Mouse (Mus musculus): ENCODE data around the gene Foxq1.

The Foxq1 gene

DNA sequence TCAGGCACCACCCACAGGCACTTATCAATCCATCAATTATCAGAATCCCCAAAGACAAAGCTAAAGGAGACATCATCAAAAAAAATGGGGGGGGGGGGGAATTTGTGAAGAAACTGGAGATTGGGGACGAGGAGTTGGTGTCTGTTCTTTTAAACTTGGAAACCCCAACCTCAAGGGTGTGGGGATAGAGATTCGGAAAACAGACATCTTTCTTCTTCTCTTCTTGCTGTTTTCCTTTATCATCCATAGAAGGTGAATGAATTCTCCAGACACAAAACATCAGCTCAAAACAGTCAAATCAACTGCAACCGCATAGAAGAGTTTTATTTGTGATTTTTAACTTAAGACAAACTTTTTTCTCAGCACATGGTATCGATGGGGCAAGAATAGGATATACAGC is at the start of gene Foxq1:
Foxq1 (plus strand) TSS at position 301 of the 400 bp plus-strand sequence.
- DNase-seq (ENCODE audit: low spot score): no peak

DNA sequence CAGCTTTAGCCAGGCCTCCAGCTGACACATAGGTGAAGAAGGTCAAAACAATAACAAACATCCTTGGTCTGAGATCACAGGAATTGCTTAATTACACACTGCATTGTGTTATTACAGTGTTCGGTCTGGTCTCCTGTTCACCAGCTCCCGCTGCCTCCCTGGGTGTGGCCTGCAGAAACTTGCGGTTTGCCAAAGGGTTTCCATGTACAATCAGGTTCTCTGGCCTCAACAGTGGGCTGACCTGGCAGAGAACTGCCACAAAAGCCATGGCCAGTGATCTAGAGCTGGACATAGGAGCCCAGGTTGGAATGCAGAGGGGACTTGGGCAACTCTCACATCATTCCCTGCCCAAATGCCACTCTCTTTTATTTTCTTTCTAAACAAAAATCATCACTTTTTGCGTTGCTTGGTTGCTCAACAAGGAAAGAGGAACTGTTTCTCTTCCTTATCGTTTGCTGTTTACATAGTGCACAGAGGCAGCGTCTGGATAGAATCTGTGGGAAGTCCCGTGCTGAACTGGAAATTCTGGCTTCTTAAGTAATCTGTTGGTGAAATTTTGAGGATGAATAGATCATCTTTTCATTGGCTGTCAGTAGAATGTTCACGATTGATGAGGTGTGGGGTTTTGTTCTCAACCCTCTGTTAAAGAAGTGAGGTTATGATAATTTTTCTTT is 49.3 kb upstream of the Foxq1 start:
- DNase-seq (ENCODE audit: low spot score): no peak

DNA sequence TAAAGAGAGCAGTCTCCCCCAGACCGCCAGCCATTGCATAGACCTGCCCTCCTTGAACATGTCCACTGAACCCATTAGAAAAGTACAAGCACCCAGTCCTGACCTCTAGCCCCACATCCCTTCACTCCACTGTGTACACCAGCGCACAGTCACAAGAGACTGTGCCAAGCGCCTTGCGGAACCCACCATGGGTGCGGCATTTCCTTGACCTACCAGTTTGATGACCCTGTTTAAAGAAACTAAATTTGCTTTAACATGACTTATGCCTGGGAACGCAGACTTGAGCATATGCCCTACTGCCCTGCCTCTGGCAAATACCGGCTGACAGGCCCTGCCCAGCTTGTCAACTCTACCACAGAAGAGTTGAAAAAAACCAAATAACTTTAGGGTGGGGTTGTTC is 40.7 kb upstream of the Foxq1 start:
- no peak for DNase-seq (ENCODE audit: low spot score)

DNA sequence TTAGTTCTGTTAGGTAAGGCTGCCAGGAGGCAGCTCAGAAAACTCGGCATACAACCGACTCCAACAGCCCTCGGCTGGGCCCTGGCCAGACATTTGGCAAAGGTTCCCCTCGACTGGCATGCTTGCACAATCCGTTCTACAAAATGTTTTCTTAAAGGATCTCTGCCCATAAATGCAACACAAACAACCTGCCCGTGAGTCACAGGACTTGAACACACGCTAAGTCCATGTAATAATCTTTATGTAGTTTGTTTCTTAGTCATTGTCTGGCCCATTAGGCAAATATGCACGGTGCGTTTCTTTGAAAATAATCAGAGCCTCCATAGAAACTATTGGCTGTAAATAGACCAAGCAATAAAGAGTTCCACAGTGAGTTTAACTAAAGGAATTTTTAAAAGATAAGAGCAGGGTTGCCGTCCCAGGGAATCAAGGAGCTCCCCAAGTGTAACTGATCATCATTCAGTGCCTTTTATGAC is 37.5 kb upstream of the Foxq1 start:
- DNase-seq (ENCODE audit: low spot score): no peak

DNA sequence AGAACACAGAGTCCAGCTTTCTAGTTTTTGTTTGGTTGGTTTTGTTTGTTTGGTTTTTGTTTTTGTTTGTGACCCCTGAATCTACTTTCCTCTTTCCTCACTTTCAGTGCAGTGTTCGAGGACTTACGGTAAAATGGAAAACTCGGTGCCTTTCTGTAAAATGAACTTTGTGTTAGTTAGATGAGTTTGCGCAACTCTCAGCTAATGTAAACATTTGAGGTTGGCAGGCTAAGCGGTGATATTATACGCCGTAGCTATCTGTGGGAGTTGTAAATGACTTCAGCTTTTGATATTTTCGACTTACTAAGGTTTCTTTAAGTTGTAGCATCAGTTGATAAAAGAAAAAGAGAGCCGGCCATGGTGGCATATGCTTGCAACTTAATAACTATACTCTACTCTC is 37.0 kb upstream of the Foxq1 start:
- no peak for DNase-seq (ENCODE audit: low spot score)

DNA sequence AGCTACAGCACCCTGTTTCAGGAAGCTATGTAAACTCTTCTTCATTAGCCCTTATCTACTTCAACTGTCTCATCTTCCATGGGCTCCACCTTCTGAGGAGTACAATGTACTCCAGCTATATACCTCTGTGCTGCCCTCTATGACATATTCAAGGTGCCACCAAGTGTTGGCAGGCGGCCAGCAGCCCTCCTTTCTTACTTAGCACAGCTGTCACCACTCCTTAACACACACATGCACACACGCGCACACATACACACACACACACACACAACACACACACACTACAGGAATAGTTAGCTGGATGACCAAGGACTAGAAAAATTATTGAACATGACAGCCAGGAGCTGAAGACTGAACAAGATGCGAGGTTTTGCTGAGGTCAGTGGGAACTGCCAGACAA is 31.0 kb upstream of the Foxq1 start:
- DNase-seq (ENCODE audit: low spot score): no peak

DNA sequence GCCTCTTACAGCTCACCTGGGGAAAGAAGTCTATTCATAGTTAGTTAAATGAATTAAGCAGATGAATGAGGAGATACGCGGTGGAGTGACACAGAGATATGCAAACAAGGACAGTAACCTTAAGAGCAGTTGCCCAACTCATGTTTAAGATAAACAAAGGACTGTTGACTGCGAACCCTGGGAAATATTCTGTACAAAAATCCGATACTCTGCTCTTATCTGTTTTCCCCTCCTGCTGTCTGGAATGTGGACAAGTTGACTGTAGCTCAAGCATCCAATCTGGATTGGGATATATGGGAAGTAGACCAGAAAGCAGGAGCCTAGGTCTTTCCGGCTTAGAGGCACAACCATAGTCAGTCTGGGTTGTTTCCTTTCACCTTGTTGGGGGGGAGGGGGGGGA is 24.7 kb upstream of the Foxq1 start:
- no peak for DNase-seq (ENCODE audit: low spot score)

DNA sequence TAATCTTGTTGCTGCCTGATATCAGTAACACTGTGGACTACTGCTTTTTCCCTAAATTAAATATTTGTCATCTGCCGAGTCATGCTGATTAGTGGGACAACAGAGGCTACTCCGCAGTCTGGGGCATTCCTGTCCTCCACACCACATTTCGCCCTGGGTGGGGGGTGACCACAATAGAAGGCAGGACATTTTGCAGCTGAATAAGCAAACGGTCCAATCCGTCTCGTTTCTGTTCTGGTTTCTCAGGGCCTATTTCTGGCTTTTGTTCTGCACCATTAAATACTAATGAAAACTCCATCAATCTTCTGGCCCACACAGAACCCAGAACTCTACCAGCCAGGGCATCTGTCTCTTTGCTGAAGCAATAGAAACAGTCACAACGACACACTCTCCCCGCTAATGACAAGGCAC is 24.3 kb upstream of the Foxq1 start:
- DNase-seq (ENCODE audit: low spot score): no peak

DNA sequence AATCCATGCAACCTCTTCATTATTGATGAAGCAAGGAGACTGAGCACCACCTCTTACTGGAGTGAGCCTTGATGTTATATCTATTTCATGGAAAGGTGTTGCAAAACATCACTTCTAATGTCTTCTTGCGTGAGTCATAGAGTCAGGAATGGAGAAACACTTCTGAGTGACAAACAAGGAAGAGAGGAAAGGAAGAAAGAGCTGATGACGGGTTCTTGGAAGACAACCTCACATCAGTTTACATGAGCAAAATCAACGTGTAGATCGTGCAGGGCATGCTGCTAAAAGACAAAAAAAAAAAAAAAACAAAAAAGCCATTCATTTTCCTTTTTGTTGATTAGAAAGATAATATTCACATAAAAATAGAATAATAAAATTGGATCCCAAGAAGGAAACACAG is 21.2 kb upstream of the Foxq1 start:
- DNase-seq (ENCODE audit: low spot score): no peak

DNA sequence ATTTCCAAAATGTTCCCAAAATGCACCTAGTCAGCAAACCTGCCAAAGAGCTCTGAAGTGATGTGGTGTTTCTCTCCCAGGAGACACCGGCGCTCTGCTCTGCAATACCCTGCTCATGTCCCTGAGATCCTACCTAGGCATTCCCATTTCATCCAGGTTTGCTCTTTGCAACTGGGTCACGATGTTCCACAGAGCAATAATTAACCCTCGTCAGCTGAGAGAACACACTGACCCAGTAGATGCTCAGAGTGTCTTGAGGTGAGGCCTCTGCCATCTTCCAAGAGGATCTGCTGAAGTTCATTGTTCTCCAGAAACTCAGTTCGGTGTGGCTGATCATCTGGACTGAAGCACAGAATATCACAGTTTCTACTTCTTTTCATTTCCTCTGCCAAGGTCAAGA is 12.9 kb upstream of the Foxq1 start:
- DNase-seq (ENCODE audit: low spot score): no peak

DNA sequence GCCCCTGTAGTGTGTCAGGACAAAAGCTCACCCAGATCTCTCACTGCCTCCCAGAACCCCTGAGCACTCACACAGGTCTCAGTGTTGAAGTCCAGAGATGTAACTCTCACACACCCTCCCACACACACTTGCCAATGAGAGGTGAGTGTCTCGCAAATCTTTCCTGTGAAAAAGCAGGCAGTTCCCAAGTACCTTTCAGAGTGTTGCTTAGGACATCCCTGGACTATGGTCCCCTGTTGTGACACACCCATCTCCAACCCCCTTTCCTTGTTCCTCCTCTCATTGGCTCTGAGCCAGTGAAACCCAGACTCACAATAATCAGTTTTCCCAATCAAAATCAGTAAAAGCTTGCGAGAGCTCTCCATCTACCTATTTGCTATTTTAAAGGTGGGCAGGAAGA is 9.2 kb upstream of the Foxq1 start:
- no peak for DNase-seq (ENCODE audit: low spot score)

DNA sequence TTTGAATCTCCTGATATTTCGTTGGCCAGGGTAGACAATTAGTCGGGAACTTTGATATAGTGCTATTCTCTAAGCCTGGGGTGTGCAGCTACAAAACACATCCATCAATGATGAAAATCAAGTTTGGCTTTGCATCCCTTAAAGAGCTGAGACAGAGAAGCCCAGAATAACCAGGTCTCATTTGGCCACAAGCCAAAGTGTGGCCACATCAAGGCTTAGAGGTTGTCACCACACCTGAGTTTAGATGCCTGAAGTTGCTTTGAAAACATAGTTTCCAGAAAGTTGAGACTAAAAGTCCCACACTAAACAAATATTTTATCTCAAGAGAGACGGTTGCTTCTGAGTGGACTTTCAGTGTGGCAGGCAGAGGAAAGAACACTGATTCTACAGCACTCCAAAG is 8.7 kb upstream of the Foxq1 start:
- no peak for DNase-seq (ENCODE audit: low spot score)

DNA sequence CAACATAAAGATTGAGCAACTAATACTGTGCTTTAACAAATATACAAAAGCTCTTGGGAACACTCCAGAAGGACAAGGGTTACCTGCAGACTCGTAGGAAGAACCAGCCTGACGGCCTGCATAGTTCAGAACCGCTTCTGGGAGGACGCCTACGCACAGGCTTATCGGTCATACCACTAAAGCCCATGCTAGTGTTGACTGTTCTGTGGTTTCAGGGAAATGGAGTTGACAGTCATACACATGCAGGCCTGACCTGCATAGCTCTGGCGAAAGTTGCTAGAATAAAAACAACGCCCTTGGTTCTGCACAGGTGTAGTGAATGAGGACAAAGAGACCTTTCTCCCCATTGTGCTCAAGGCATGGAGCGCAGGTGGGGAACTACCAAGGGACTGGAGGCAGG is 8.3 kb upstream of the Foxq1 start:
- no peak for DNase-seq (ENCODE audit: low spot score)

DNA sequence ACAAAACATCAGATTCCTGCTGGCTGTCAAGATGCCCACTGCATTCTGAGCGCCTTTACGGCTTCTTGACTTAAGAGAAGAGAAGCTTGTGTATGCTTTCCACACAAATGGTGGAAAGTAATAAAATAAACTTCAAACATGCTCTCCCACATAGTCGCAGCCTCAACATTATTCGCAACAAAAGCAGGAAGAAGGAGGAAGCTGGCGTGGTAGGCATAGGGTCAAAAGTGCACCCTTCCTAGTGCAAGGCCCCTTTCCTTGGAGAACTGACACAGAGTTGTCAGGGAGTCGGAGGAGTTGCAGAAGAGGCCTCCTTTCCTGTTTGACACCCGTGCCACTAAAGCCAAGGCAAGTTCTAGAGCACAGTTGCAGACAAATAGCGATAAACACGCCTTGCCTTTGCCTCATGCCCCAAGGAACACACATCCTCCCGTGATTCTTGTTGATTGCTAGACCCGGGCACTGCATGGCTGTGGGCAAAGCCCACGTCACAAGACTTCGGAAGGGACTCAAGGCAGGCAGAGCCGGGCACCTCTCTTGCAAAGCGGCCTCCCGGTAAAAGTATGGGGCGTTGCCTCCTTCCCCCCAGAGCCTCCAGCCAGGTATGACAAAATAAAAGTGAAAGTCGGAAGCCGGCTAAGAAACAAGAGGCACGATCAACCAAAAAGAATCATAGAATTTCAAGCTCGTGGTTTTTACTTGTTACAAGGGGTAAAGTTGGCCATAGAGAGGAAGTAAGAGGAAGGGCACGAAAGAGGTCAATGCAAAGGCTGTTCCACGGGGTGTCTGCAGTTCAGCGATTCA is 1.2 kb downstream of the Foxq1 start:
- DNase-seq (ENCODE audit: low spot score): no peak

DNA sequence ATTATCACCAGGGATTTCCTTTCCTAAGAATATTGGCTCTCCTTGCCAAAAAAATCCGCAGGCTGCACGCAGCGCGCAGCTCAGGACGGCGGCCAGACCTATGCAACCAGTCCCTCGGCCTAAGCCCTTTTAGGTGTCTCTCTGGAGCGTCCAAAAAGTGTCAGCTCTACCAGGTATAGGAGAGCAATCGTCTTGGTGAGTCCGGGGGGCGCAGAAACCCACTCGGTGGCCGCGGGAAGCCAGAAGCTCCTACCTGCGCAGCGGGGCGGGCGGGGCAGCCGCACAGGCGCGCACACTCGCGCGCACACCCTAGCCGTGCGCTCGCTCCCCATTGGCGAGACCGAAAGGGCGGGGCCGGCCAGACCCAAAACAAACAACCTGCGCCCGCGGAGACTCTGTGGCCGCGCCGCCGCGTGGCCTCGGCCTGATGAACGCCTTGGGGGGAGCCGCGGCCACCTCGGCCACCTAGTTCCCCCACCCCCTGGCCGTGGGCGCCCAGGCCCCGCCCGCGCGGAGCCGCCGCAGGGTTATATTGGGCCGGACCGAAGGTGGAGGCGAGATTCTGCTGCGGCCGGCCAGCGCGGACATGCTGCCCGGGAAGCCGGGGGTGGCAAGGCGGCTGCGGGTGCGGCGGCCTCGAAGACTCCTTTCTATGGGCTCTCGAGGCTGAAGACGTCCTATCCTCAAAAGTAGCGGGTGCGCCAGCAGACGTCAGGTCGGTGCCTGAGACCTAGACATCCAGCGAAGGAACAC is 2.0 kb downstream of the Foxq1 start:
- DNase-seq (ENCODE audit: low spot score): no peak

DNA sequence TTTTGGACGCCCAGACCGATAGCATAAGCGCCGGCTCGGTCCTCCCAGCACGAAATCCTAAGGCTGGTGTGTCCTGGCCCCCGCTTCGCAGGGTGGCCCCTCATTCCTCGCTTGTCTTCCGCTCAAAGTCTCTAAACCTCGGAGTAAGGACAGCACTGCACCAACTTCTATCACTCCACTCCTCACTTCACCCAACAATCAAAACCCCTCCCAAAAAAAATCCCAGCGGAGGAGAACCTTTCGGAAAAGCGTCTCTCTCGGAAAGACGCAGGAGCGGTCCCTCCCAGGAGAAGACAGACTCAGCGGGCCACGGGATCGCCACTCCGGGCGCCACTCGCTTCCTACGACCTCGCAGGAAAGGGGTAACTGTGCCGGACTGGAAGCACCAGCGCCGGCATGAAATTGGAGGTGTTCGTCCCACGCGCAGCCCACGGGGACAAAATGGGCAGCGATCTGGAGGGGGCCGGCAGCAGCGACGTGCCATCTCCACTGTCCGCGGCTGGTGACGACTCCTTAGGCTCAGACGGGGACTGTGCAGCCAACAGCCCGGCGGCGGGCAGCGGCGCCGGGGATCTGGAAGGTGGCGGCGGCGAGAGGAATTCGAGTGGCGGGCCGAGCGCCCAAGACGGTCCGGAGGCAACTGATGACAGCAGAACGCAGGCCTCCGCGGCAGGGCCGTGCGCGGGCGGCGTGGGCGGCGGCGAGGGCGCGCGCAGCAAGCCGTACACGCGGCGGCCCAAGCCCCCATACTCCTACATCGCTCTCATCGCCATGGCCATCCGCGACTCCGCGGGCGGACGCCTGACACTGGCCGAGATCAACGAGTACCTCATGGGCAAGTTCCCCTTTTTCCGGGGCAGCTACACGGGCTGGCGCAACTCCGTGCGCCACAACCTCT is 2.8 kb downstream of the Foxq1 start, which contains the start of gene A530084C06Rik:
A530084C06Rik (minus strand) TSS at position 813 of the 898 bp plus-strand sequence.
- DNase-seq (ENCODE audit: low spot score): no peak

DNA sequence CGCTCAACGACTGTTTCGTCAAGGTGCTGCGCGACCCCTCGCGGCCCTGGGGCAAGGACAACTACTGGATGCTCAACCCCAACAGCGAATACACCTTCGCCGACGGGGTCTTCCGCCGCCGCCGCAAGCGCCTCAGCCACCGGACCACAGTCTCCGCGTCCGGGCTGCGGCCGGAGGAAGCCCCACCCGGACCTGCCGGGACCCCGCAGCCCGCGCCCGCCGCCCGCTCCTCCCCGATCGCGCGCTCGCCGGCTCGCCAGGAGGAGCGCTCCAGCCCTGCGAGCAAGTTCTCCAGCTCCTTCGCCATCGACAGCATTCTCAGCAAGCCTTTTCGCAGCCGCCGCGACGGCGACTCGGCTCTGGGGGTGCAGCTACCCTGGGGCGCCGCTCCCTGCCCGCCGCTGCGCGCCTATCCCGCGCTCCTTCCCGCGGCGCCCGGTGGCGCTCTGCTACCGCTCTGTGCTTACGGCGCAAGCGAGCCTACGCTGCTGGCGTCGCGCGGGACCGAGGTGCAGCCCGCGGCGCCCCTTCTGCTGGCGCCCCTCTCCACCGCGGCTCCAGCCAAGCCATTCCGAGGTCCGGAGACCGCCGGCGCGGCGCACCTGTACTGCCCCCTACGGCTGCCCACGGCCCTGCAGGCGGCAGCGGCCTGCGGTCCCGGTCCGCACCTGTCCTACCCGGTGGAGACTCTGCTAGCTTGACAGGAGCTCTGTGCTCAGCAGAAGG is 3.6 kb downstream of the Foxq1 start:
- no peak for DNase-seq (ENCODE audit: low spot score)

DNA sequence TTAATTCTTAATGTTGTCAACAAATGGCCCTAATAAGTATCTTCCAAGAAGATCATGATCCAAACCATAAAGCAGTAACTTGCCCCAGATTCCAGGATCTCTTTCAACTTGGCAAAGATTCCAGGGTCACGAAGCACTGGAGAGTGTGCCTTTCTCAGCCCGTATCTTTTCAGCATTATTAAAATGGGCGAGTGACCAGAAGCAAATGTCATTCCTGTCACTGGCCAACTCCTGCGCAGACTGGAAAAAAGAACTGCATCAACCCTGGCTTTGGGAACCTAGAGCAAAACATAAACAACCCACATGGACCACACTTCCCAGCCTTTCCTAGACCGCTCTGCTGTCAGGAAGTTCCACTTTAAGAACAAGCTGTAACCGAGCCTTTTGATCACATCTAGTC is 8.5 kb downstream of the Foxq1 start:
- DNase-seq (ENCODE audit: low spot score): no peak

DNA sequence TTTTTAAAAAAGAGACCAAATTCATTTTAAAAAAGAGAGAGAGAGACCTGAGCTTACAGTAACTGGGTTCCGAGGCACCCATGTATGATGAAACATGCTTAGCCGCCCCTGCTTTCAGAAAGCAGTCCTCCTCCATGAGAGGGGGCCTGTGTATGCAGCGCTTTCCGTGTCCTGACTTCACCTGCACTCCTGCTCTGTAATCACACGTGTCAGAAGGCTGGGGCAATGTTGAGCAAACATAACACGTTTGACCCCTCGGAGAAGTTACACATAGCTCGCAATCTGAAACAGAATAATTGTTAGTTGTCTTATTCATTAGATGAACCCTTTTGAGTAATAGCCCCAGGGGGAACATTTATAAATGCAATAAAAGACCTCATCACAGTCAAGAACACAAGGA is 11.2 kb downstream of the Foxq1 start:
- DNase-seq (ENCODE audit: low spot score): no peak

DNA sequence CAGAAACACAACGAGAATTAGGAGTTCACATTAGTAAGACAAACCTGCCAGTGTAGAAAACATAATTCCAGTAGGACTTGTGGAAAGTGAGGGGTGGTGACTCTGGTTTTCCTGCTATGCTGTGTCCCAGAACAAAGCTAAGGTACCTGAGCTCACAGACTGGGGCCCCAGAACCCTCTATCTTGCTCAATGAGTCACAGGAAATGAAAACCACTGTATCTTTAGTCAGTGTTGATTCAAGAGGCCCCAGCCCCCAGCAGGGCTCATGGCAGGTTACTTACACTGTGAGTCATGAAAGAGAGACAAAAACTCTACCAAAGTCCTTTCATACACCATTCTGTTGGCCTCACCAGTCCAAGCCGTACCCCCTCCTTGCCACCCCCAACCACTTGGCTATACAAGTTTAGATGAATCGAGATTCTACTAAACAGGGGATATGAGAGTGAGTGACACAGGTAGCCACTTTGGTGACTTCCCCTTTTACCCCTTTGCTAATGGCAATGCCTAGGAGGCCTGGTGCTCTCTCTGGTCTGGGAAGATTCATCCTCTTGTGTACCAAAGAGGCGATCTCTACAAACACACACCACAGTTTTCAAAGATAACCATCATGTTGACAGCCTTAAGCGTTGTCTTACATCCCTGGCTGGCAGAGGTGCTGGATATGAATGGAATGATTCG is 11.8 kb downstream of the Foxq1 start:
- no peak for DNase-seq (ENCODE audit: low spot score)
